Mouse (Mus musculus): Measurements from ENCODE around the gene Amz1. TPM values are rescaled to one million over a fixed set of nuclear protein-coding genes. Genes with fewer than 3 reads are reported as not detected.
A peak's percentile ranks its signal among the peaks of the same experiment; 100 is the strongest.

Amz1 gene
- total RNA-seq, 2 experiments from 2014 or later: 0.77 to 2.8 TPM

DNA sequence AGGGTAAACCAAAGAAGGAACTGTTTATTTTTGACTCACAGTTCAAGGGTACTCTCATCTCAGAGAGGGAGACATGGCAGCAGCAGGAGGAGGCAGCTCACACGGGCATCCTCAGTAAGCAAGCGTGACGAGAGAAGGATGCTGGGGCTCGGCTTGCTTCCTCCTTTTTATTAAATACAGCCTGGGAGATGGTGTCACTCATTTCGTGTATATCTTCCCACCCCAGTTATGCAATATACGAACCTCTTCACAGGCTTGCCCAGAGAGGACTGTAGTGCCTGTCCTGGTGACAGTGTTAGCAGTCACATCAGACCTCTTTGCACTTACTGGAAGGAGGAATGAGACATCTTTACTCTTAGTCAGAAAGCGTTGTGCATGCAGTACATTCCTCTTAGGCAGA lies 3.2 kb upstream of the Amz1 start:
- ATAC-seq (replicated peaks; ENCODE audit: poor library complexity, severe bottlenecking): peak; percentile 71

DNA sequence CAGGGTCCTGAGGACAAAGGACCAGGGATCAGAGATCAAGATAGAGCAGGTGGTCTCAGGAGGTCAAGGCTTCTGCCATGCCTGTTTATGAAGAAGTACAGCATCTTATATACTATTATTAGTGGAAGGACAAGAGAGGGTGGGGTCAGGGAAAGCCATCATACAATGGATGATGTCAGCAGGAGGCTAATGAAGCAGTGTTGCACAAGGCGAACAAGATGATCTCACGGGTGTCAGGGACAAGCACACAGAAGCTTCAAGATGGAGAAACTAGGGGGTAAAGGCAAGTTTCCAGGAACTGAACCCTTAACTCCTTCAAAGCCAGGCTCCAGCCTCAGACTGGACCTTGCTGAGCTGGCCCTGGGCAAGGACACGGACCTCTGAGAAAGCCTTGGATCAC lies 1.8 kb upstream of the Amz1 start:
- ATAC-seq (replicated peaks; ENCODE audit: poor library complexity, severe bottlenecking): 0 out of 2 replicates have a peak, but pooled peaks have one; percentile 12

DNA sequence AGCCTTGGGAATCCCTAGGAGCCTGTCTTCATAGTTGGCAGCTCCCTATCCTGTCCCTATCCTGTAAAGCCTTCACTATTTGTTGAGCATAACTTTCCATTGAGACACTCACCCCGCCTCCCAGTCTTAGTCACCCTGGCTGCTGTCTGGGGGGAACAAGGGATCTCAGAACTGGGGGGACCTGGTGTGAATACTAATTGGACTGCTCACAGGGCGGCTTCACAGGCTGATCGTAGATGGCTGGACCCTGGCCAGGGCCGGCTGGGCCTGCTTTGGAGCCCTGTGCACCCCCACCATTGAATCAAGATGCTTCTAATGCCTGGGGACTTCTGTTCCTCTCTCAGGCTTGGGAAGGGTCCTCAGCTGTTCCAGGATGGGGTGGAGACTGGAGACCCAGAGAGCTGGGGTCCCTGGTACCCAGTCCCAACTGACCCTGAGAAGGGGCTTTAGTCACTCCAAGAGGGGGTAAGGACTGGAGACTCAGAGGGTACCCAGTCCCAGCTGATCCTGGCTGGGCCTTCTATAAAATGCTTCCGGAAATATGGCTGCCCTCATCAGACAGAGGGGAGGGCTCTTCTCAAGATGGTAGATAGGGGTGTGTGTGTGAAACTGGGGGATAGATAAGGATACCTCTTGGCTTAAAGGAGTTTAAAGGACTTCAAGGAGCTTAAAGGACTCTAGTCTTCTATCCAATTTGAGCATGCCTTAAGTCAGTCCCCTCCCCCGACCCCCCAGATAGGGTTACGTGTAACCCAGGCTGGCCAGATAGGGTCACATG lies 2.3 kb downstream of the Amz1 start:
- ATAC-seq (replicated peaks; ENCODE audit: poor library complexity, severe bottlenecking): no peak

DNA sequence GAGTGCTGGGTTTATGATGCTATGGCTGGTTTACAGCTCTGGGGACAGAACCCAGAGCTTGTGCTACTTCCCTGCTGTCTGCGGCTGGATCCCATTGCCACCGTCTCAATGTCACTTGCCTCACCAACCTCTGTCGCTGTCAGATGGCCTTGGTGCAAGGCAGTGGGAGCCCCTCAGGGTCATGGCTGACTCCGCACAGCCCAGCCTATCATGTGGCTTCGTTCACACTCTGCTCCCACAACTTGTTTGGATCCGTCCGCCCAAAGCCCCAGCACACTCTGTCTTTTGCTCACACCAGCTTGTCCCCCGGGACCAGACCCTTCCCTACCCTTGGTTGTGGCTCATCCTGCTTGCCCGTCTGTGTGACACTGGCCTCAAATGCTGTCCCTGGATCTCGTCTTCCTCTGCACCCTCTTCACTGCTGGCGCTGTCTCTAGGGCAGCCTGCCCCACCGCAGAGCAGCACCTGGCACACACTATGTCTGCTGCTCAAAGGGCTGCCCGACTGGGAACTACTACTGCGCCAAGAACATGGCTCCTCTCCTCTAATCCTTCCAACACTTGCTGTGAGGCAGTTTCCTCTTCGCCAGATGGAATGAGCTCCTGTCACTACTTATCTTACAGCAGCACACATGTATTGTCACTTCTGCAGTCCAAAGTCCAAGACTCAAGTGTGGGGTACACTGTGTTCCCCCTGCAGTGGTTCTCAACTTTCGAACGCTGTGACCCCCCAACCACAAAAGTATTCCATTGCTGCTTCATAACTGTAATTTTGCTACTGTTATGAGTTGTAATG lies 3.2 kb downstream of the Amz1 start:
- ATAC-seq (replicated peaks; ENCODE audit: poor library complexity, severe bottlenecking): no peak

DNA sequence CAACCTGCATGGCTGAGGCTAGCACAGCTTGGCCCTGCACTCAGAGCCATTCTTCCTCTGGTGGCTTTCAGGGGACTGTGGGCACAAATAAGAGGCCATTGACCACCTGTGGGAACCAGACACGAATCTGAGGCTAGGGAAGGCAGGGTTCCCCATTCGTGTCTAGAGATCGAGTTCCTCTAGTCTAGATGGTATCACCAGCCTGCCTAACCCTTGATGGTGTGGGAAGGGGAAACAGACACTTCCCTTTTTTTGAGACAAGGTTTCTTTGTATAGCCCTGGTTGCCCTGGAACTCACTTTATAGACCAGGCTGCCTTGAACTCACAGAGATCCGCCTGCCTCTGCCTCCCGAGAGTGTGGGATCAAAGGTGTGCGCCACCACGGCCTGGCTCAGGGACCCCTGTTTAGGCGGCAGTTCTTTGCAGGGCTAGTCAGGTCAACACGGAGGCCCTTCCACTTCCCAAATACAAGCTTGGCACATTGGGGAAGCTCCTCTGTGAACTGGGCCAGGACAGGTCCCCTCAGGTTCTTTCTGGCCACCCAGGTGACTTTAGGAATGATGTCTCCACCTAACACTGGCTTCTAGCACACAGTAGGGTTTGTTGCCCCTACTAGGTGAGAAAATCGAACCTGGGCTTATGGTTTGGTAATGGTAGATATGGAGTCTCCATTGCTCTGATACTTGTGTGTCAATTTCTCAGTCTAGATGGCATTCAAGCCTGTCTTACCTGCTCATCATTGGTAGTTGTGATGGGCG lies 7.3 kb downstream of the Amz1 start:
- peak; percentile 71 for ATAC-seq (replicated peaks; ENCODE audit: poor library complexity, severe bottlenecking)

DNA sequence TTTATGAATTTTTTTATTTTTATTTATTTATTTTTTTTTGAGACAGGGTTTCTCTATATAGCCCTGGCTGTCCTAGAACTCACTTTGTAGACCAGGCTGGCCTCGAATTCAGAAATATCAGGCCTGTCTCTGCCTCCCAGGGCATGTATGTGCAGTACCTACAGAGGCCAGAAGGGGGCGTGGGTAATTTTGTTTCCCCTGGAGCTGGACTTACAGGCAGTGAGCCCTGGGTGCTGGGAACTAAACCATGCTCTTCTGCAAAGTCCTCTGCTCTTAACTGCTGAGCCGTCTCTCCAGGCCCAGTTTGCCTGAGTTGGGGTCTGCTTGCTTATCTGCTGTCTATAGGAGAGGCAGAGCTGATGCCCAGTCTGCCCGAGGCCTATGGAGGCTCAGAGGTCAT lies 8.3 kb downstream of the Amz1 start:
- ATAC-seq (replicated peaks; ENCODE audit: poor library complexity, severe bottlenecking): no peak

DNA sequence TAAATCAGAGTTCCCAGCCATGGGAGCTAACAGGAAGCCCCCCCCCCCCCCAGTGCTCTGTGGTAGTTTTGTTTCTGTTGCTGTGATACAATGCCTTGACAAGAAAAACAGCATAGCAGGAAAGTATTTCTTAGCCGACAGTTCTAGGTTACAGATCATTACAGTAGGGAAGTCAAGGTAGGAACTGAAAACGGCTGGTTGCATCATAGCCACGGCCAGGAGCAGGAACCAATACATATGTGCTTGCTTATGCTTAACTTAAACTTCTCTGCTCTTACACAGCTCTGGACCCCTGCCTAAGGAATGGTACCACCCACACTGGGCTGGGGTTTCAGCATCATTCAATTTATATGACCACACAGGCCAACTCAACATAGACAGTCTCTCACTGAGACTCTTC lies 9.4 kb downstream of the Amz1 start:
- peak; percentile 76 for ATAC-seq (replicated peaks; ENCODE audit: poor library complexity, severe bottlenecking)

DNA sequence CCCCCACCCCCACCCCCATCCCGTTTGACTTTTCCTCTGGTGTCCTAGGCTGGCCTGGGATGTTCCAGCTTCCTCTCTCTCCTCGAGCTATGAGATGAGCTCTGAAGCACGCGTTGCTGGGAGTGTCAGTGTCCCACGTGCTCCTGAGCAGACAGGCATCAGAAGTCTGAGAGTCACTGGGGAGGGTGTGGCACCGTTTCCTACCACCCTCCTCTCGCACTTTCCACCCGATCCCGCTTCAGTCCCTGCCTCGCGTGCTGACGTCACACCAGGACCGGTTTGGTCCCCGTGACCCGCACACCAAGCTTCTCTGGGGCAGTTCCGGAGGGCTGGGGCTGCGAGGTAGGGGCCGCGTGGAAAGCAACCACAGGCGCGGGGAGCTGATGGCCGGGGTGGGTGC lies 11.4 kb downstream of the Amz1 start:
- peak; percentile 45 for ATAC-seq (replicated peaks; ENCODE audit: poor library complexity, severe bottlenecking)

DNA sequence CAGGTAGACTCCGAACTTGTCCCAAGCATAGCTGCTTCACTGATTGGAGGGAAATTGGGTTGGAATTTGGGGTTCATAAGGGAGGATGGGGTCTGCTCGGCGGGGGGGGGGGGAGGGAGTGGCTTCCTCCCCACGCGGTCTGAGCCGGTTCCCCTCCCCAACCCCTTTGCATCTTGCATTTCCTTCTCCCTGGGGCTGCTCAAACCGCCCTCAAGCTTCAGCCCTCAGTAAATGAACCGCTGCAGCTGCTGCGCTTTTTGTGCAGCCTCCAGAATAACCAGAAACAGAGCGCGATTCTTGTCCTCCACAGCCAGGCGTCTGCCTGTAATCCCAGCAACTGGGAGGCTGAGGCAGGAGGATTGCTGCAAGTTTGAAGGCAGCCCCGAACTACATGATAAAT lies 12.2 kb downstream of the Amz1 start:
- ATAC-seq (replicated peaks; ENCODE audit: poor library complexity, severe bottlenecking): no peak

DNA sequence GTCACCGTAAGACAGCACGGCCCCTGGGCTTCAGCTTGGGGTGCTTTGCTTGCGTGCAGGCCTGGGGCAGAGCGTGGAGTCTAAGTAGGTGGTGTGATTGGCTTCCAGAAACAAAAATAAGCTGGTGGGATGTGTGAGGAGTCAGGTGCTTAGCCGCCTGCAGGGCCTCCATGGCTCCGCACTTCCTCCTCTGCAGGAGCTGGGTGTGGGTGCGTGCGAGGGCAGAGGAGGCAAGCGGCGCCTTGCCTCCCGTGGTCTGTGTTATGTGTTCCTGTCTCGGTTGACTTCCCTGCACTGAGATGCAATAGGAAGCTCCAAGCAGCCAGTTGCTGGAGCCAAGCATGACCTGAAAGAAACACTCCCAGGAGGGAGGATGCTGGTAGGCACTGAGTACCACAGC lies 15.9 kb downstream of the Amz1 start:
- peak; percentile 45 for ATAC-seq (replicated peaks; ENCODE audit: poor library complexity, severe bottlenecking)

DNA sequence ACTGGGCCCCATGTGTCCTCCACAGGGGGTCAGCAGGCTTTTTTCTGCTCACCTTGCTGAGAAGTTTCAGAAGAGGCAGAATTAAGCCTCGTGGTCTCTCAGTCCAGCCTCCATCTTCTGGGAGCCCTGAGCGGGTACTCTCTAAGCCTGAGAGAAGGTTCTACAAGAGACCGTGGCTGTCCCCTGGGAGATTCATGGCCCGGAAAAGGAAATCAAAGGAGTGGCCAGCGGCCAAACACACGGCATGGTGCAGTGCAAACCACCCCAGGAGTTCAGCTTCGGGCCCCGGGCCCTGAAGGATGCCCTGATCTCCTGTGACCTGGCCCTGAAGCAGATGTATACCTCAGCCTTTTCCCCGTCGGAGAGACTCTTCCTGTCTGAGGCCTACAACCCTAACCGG lies 17.1 kb downstream of the Amz1 start:
- ATAC-seq (replicated peaks; ENCODE audit: poor library complexity, severe bottlenecking): no peak

DNA sequence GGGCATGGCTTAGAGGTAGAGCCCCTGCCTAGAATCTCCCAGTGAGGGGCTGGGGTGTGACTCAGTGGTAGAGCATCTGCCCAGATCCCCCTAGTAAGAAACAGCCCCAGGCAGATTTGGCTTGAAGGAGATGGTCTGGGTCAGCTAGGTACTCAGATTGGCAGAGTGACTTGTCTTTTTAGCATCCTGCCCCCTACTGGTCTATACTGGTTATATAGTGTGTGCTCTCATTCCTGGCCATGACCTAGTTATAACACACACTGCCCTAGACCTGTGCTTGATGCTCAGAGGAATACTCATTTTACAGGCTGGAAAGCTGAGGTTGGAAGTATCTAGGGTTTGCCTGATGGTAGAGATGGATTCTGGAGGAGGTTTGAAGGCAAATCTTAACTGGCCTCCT lies 17.9 kb downstream of the Amz1 start:
- peak; percentile 38; the same call in 1 of the 2 replicates for ATAC-seq (replicated peaks; ENCODE audit: poor library complexity, severe bottlenecking)

DNA sequence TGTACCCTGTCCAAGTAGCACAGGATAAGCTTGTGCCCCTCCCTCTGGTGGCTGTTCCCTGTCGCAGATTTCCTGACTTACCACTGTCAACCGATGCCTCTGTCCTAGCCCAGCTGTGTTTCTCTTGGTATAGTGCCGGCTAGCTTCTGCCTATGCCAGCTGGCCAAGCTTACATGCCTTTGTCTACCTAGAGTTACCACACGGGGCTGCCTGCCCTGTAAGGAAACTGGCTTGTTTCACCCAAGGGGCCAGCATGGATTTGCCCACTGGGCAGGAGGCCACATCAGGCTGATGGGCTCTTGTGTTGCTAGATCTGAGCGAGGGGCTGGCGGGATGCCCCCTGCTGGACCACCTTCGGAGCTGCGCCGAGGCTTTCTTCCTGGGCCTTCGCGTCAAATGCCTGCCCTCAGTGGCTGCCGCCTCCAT lies 19.8 kb downstream of the Amz1 start:
- peak; percentile 24; the same call in 1 of the 2 replicates for ATAC-seq (replicated peaks; ENCODE audit: poor library complexity, severe bottlenecking)

DNA sequence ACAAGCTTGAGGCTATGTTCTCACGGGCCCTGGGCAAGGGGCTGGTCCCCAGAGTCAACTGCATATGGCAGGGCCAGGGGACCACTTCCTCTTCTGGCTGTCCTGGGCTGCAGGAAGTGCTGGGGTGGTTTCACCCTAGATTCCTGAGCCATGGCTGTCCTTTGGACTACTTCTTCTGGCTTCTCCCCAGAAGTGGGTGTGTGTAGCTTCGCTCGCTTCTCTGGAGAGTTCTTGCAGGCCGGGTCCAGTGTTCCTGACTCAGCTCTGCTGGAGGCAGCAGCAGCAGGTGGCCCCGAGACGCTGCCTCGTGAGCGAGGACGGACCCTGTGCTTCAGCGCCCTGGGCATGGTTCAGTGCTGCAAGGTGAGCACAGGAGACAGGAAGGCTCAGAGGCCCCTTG lies 24.5 kb downstream of the Amz1 start:
- ATAC-seq (replicated peaks; ENCODE audit: poor library complexity, severe bottlenecking): peak; percentile 65

DNA sequence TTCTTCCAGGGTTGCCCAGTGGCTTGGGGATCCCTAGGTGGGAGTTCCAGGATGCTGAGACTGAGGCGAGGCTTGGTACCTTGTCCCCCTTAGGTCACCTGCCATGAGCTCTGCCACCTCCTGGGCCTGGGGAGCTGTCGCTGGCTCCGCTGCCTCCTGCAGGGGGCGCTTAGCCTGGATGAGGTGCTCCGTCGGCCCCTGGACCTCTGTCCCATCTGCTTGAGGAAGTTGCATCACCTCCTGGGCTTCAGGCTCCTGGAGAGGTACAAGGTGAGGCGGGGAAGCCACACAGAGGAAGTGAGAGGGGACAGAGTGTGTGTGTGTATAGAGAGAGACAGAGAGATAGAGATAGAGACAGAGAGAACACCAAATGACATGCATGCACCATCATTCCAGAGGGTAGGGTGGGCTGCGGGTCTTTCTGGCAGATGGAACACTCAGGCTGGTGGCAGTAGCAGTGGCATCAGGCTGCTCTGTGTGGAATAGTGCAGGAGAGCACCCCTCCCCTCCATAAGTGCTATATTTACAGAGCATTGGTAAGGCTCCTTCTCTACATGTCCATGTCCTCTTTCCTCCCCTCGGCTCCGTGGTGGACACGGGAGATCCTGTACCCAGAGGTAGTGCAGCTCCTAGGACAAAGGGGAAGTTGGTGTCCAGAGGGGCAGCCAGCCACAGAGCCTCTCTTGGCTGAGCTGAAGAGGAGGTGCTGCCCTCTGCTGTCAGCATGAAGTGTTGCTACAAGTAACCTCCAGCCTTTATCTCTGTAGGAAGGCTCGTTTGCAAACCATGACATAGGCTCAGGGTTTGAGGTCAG lies 25.3 kb downstream of the Amz1 start:
- ATAC-seq (replicated peaks; ENCODE audit: poor library complexity, severe bottlenecking): peak; percentile 82

DNA sequence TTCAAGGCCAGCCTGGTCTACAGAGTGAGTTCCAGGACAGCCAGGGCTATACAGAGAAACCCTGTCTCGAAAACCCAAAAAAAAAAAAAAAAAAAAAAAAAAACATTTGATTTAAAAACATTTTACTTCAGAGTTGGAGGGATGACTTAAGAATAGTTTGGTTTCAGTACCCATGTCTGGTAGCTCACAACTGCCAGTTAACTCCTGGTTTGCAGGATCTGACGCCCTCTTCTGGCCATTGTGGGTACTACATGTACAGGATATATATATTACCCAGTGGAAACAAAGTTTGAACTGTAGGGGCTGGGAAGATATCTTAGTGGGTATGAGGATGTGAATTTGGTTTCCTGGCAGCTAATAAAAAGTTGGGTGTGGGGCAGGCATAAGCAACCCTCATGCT lies 27.0 kb downstream of the Amz1 start:
- ATAC-seq (replicated peaks; ENCODE audit: poor library complexity, severe bottlenecking): no peak

DNA sequence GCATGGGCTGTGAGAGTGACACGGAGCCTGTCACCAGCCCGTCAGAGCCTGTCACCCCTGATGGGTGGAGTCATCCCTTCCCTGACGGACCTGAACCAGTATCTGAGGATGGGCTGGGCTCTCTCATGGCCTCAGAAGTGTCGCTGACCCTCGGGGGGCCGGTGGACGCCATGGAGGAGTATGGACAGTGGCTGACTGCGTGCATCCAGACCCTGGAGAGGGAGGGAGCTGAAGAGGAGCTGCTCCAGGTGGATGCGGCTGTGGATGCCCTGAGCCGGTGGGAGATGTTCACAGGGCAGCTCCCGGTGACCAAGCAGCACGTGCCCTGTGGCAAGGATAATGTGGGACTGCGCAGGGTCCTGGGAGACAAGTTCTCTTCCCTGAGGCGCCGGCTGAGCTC lies 28.1 kb downstream of the Amz1 start:
- ATAC-seq (replicated peaks; ENCODE audit: poor library complexity, severe bottlenecking): no peak

DNA sequence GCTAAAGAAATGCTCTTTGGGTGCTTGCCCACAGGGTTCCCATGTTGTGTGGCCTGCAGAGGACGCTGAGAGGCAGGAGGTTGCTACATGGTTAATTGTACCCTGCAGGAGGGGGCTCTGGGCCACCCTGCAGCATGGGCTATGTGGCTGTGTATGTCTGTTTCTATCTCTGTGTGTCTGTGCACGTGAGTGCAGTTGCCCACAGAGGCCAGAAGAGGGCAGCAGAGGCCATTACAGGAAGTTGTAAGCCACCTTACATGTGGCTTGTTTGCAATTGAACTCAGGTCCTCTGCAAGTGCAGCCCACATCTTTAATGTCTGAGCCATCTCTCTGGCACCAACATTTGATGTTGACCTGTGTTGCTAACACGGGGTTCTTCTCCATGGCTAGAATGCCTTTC lies 28.7 kb downstream of the Amz1 start:
- no peak for ATAC-seq (replicated peaks; ENCODE audit: poor library complexity, severe bottlenecking)

DNA sequence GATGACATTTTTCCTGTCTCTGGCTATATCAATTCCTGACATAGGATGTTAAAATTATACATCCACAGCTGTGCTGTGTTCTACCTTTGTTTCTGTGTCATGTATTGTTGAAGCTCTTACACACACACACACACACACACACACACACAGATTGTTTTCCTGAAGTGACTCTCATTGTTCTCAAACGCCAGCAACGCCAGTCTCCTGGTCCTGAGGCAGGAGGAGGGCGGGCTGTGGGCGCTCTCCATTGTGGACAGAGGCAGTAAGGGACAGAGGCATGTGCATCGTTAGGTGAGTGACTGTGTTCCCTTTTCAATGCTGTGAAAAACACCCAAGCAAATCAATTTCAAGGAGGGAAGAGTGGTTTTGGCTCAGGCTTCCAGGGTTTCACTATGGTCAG lies 29.3 kb downstream of the Amz1 start:
- ATAC-seq (replicated peaks; ENCODE audit: poor library complexity, severe bottlenecking): no peak

DNA sequence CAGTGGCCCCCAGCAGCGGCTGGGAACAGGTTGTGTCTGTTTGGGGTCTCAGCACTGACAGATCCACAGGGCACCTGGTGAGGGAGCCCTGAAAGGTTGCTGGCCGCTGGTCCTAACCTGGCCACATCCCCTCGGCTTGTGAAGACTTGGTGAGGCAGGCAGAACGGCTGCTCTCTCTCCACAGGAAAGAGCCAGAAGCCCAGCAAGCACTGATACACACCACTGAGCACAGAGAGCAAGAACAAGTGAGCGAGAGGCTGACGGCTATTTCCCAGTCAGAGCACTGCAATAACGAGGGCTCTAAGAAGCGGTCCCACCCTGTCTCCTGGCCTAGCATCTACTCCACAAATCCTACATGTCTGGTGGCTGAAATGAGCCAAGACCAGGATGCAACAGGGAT lies 34.9 kb downstream of the Amz1 start:
- no peak for ATAC-seq (replicated peaks; ENCODE audit: poor library complexity, severe bottlenecking)
